Mouse (Mus musculus) ovary, postnatal 36 days (tissue): ENCODE results near the gene Eci3.

Experiments used
- DNase-seq: peaks from one replicate; pipeline ENCODE4 v3.0.0; 2022; ENCODE audit warnings: low spot score, mixed read lengths

The Eci3 gene

GRCm38 (mm10) chr13:34934931-34935644 is 28.5 kb downstream of the Eci3 start:
- DNase-seq = no peak

GRCm38 (mm10) chr13:34924210-34924609 is 39.4 kb downstream of the Eci3 start, which contains the start of the genes Fam217a and 4933417A18Rik:
TSS of gene Fam217a (minus strand) at chr13:34924310.
TSS of gene 4933417A18Rik (plus strand) at chr13:34924409.
- DNase-seq = no peak

GRCm38 (mm10) chr13:34916520-34917167 is 47.0 kb downstream of the Eci3 start:
- peak; percentile 8 for DNase-seq

- no peak for DNase-seq
These were observed 49.0 kb downstream of the Eci3 start for GRCm38 (mm10) chr13:34914614-34915013.
